Mouse (Mus musculus): Measurements from ENCODE around the gene Tssk6. TPM values are rescaled to one million over a fixed set of nuclear protein-coding genes. Genes with fewer than 3 reads are reported as not detected.

The Tssk6 gene
- polyA plus RNA-seq, 1 experiment from 2014 or later: 5.1 TPM

DNA sequence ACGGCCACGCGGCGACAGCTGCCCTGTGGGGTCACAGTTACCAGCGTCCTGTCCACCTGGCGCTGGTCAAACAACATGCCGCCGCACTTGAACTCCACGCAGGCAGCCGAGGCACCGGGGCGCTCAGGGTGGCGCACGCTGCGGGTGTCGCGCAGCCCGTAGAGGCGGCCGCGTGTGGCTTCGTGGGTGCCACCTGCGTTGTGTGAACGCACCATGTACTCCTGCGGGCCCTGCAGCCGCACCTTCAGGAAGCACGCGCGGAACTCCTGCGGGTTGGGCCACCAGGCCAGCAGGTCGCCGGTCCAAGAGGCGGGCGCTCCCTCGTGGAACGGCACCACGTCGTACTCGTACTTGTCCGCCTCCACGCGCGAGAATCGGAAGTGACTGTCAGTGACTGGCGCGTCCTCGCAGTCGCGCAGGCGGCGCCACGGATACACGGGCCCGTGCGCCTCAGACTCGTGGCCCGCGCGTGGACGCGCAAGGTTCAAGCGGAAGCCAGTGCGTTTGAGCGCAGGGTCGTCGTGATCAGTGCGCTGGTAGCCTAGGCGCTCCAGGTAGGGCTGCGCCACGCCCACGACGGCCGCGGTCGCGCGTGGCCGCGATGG lies 20.6 kb upstream of the Tssk6 start:
- ATAC-seq (ENCODE audit: low FRiP score, low TSS enrichment): no peak; the same call in 1 of the 2 replicates
- DNase-seq: peak; percentile 30
- H3K9me3 ChIP-seq (ENCODE audit: control insufficient read depth, low read length): no peaks in the 10 kb centered on the region
- no peaks in the 10 kb centered on the region for H3K36me3 ChIP-seq (ENCODE audit: control insufficient read depth, insufficient read depth, low read length)
- H3K9ac ChIP-seq (replicated peaks; ENCODE audit: low read length): no peak overlapping the region; the same call in 1 of the 2 replicates
- peak overlapping the region; percentile 38 for H3K4me3 ChIP-seq (replicated peaks; ENCODE audit: low read depth, low read length)
- 18% methylated on average over 79 of the region's 79 CpGs for WGBS
- no peaks in the 10 kb centered on the region for H3K4me1 ChIP-seq (ENCODE audit: control insufficient read depth, insufficient read depth, low read length)
- H3K4me2 ChIP-seq (ENCODE audit: low read length): peak overlapping the region; percentile 53
- no peak overlapping the region for H3K27ac ChIP-seq (replicated peaks; ENCODE audit: low read depth, low read length)
- H3K27me3 ChIP-seq (ENCODE audit: control insufficient read depth, insufficient read depth, low read length): peaks cover 74% of the 10 kb centered on the region

DNA sequence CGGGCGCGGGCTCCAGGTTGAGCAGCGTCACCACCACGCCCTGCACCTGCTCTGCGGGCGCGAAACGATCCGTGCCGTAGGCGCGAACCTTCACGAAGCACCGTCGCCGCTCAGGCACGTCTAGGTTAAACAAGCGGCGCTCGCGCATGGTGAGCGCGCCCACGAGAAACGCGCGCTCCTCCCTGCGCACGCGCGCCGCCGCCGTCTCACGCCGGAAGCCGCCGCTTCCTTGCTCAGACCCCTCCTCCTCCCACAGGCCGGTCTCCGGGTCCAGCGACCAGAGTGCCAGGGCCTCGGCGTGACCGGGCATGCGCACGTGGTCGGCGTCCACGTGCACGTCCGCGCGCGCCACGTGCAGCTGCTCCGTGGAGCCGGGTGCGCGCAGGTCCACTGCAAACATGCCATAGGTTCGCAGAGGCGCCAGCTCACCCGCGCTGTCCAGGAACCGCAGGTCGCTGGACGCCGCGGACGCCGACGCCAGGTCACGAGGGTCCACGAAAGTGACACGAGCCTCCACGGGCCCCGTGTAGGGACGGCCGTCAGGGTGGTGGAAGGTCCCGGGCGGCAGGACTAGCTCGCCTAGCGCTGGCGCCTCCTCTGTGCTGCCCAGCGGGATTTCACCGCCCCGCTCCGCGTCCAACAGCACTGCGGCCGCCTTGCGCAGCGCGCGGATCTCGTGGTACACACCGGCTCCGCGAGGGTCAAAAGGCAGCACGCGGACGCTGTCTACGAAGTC lies 19.8 kb upstream of the Tssk6 start:
- ATAC-seq (ENCODE audit: low FRiP score, low TSS enrichment) (peak; percentile 59), DNase-seq (peak; percentile 87)
- Histone ChIP-seq H3K4me3 (replicated peaks; ENCODE audit: low read depth, low read length) (peak overlapping the region; percentile 38), H3K4me2 (ENCODE audit: low read length) (peak overlapping the region; percentile 53), H3K9ac (replicated peaks; ENCODE audit: low read length) (no peak overlapping the region; the same call in 1 of the 2 replicates), H3K9me3 (ENCODE audit: control insufficient read depth, low read length) (no peaks in the 10 kb centered on the region), H3K27me3 (ENCODE audit: control insufficient read depth, insufficient read depth, low read length) (peaks cover 82% of the 10 kb centered on the region), H3K36me3 (ENCODE audit: control insufficient read depth, insufficient read depth, low read length) (no peaks in the 10 kb centered on the region), H3K27ac (replicated peaks; ENCODE audit: low read depth, low read length) (no peak overlapping the region), H3K4me1 (ENCODE audit: control insufficient read depth, insufficient read depth, low read length) (no peaks in the 10 kb centered on the region)
- 6% methylated on average over 103 of the region's 103 CpGs for WGBS

DNA sequence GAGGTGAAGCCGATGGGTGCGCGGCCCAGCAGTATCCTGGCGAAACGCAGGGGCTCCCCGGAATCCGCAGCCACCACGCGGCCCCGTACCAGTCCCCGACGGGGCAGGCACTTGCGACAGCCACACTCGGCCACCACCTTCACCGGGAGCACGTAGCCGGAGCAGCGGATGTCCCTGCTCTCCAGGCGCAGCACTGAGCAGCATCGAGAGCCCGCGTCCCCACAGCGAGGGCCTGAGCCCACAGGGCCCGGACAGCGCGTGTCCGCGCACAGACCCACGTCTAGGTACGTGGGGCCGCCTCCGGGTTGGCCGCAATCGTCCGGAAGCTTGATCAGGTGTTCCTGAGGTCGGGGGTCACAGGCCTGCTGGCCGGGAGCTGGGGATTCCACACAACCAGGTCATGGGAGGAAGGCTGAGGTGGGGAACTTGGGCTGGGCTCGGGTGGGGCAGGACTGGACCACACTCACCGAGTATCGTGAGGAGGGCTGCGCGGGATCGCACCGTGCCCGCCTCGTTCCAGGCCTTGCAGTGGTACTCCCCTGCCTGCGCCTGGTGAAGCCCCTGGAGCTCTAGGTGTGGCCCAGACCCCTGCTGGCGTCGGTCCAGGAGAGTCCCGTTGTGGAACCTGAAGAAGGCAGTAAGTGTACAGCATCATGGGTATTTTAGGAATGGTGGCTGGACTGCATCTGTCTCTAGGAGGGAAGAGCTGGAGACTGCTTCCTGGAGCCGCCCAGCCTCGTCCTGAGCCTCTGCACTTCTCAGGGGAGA lies 19.0 kb upstream of the Tssk6 start:
- H3K4me2 ChIP-seq (ENCODE audit: low read length): peak overlapping the region; percentile 53

DNA sequence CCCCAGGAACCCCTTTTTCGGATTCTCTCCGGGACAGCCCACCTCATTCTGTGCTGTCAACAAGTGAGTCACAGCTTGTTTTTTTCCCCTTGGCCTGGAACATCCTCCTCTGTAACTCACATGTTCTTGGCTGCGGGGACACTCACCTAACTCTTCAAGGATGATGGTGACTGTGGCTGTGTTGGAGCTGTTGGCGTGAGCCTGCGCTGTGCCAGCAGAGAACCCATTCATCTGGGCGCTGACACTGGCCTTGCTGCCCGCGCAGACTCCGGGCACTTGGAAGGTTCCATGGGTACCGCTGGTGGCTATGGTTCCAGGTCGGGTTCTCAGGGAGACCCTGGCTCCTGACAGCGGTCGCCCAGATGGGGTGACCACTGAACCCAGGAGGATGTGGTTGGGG lies 17.8 kb upstream of the Tssk6 start:
- Histone ChIP-seq H3K9me3 (ENCODE audit: control insufficient read depth, low read length) (no peaks in the 10 kb centered on the region), H3K9ac (replicated peaks; ENCODE audit: low read length) (no peak overlapping the region), H3K4me1 (ENCODE audit: control insufficient read depth, insufficient read depth, low read length) (peaks cover 12% of the 10 kb centered on the region; the same call in 1 of the 2 replicates), H3K4me3 (replicated peaks; ENCODE audit: low read depth, low read length) (no peak overlapping the region), H3K4me2 (ENCODE audit: low read length) (no peak overlapping the region), H3K27ac (replicated peaks; ENCODE audit: low read depth, low read length) (no peak overlapping the region), H3K36me3 (ENCODE audit: control insufficient read depth, insufficient read depth, low read length) (no peaks in the 10 kb centered on the region), H3K27me3 (ENCODE audit: control insufficient read depth, insufficient read depth, low read length) (peaks cover 100% of the 10 kb centered on the region)
- DNase-seq: no peak
- no peak for ATAC-seq (ENCODE audit: low FRiP score, low TSS enrichment)
- WGBS: 59% methylated on average over 13 of the region's 13 CpGs

More for the DNA sequence above, 19.0 kb upstream of the Tssk6 start:
- H3K27ac ChIP-seq (replicated peaks; ENCODE audit: low read depth, low read length): no peak overlapping the region
- H3K27me3 ChIP-seq (ENCODE audit: control insufficient read depth, insufficient read depth, low read length): peaks cover 90% of the 10 kb centered on the region
- WGBS: 14% methylated on average over 52 of the region's 52 CpGs
- peak overlapping the region; percentile 38 for H3K4me3 ChIP-seq (replicated peaks; ENCODE audit: low read depth, low read length)
- no peaks in the 10 kb centered on the region for H3K36me3 ChIP-seq (ENCODE audit: control insufficient read depth, insufficient read depth, low read length)
- DNase-seq (no peak), ATAC-seq (ENCODE audit: low FRiP score, low TSS enrichment) (no peak)
- H3K9me3 ChIP-seq (ENCODE audit: control insufficient read depth, low read length): no peaks in the 10 kb centered on the region
- peaks cover 7% of the 10 kb centered on the region; the same call in 1 of the 2 replicates for H3K4me1 ChIP-seq (ENCODE audit: control insufficient read depth, insufficient read depth, low read length)
- no peak overlapping the region for H3K9ac ChIP-seq (replicated peaks; ENCODE audit: low read length)

DNA sequence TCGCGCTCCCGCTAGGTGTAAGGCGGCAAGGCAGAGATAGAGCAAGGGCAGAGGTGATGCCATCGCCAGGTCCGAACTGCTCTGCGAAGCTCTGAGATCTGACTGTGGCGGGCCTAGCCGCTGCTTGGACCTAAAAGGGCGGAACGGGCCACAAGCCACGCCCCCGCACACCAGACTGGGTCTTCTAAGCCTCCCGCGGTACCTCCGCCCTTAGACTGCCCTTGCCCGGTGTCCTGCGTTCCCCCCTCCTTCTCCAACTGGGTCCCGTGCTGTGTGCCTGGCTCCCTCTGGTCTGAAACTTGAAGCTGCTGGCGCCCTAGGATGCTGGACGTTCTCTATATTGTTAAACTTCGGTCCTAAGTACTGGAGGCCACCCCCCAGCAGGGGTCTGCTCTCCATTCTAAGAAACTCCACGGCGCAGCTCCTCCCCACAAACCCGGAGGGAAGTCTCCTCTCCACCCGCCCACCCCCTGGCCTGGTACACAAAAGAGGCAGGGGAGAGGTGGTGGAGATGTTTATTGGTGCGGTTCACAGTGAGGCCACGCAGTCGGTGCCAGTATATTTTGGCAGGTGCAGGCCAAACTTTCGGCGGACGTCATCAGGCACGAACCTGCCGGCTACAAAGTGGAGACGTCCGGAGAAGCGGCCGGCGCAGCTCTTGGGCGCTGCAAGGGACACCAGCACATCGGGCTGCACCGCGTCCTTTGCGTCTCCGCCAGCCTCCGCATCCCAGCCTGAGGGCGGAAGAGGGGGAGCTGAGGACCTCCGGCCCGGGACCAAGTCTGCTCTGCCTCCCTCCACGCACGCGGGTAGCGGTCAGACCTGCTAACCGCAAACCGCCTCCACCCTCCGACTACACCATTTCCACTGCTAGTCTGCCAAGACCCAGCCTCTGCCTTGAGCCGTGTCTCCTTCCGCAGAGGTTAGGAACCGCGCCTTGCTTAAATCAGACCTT lies 14.4 kb upstream of the Tssk6 start, which contains the start of gene Cilp2:
Cilp2 (minus strand) TSS at position 399 of the 955 bp plus-strand sequence.
- Histone ChIP-seq H3K27ac (replicated peaks; ENCODE audit: low read depth, low read length) (no peak within 1 kb of the TSS), H3K9me3 (ENCODE audit: control insufficient read depth, low read length) (no peaks in the 10 kb centered on the region), H3K36me3 (ENCODE audit: control insufficient read depth, insufficient read depth, low read length) (0 out of 2 replicates have a peak, but pooled peaks cover under 1% of the 10 kb centered on the region), H3K4me3 (replicated peaks; ENCODE audit: low read depth, low read length) (peak within 1 kb of the TSS; percentile 22), H3K4me2 (ENCODE audit: low read length) (peak within 1 kb of the TSS; percentile 40), H3K4me1 (ENCODE audit: control insufficient read depth, insufficient read depth, low read length) (peaks cover 21% of the 10 kb centered on the region; the same call in 1 of the 2 replicates), H3K27me3 (ENCODE audit: control insufficient read depth, insufficient read depth, low read length) (peaks cover 83% of the 10 kb centered on the region), H3K9ac (replicated peaks; ENCODE audit: low read length) (peak within 1 kb of the TSS; percentile 3; the same call in 1 of the 2 replicates)
- under 1% methylated on average over 60 of the region's 60 CpGs for WGBS
- DNase-seq (peak; percentile 50), ATAC-seq (ENCODE audit: low FRiP score, low TSS enrichment) (no peak)

DNA sequence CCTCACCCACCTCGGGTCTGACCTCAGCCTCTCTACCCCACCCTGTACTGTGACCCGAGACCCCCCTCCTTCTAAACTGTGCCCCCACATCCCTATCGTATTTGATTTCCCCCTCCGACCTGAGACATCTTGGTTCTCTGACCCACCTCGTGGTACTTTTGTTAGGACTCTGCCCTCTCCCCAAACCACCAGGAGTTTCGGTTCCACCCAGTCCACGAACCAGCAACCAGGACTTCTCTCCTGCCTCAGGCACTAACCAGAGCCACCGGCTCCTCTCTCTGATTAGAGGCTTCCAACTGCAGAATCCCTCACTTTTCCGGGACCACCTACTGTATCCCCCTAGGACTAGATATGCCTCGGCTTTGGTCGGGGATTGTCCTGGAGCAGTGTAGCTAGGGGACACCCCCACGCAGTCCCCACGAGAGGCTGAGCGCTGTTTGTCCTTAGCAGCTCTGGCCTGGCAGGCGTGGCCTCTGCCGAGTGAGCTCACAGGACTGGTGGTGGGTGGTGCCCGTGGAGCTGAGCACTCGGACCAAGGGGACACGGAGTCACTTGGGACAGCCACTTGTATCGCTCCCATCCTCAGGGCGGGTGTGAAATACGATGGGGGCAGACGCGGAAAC lies 13.6 kb upstream of the Tssk6 start:
- Histone ChIP-seq H3K27ac (replicated peaks; ENCODE audit: low read depth, low read length) (no peak overlapping the region), H3K36me3 (ENCODE audit: control insufficient read depth, insufficient read depth, low read length) (peaks cover 7% of the 10 kb centered on the region; the same call in 1 of the 2 replicates), H3K9me3 (ENCODE audit: control insufficient read depth, low read length) (no peaks in the 10 kb centered on the region), H3K27me3 (ENCODE audit: control insufficient read depth, insufficient read depth, low read length) (peaks cover 75% of the 10 kb centered on the region), H3K4me3 (replicated peaks; ENCODE audit: low read depth, low read length) (peak overlapping the region; percentile 22), H3K9ac (replicated peaks; ENCODE audit: low read length) (0 out of 2 replicates have a peak overlapping the region, but pooled peaks have one; percentile 3), H3K4me2 (ENCODE audit: low read length) (peak overlapping the region; percentile 40), H3K4me1 (ENCODE audit: control insufficient read depth, insufficient read depth, low read length) (peaks cover 21% of the 10 kb centered on the region; the same call in 1 of the 2 replicates)
- no peak; the same call in 1 of the 2 replicates for ATAC-seq (ENCODE audit: low FRiP score, low TSS enrichment)
- DNase-seq: no peak
- WGBS: 5% methylated on average over 24 of the region's 24 CpGs

DNA sequence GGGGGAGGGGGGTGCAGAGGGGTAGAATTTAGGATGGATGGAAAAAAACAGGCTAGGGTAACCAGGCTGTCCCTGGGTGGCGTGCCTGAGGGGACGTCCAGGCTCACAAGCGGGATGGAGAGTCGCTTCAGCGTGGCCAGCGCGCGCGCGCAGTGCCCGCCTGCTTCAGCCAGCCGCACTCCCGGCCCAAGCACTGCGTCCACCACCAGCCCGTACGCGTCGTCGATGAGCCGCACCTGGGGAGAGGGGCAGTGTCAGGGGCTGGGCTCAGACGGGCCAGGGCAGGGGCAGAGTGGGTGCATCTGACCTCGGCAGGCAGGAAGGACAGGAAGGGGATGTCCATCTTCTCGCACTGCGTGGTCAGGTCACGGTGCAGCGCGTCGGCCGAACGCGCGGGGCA lies 13.1 kb upstream of the Tssk6 start:
- H3K9ac ChIP-seq (replicated peaks; ENCODE audit: low read length): no peak overlapping the region
- peak overlapping the region; percentile 22 for H3K4me3 ChIP-seq (replicated peaks; ENCODE audit: low read depth, low read length)
- DNase-seq: peak; percentile 54
- H3K36me3 ChIP-seq (ENCODE audit: control insufficient read depth, insufficient read depth, low read length): peaks cover 12% of the 10 kb centered on the region; the same call in 1 of the 2 replicates
- no peaks in the 10 kb centered on the region for H3K9me3 ChIP-seq (ENCODE audit: control insufficient read depth, low read length)
- H3K27ac ChIP-seq (replicated peaks; ENCODE audit: low read depth, low read length): no peak overlapping the region
- peaks cover 24% of the 10 kb centered on the region; the same call in 1 of the 2 replicates for H3K4me1 ChIP-seq (ENCODE audit: control insufficient read depth, insufficient read depth, low read length)
- WGBS: 4% methylated on average over 32 of the region's 32 CpGs
- no peak for ATAC-seq (ENCODE audit: low FRiP score, low TSS enrichment)
- peaks cover 70% of the 10 kb centered on the region for H3K27me3 ChIP-seq (ENCODE audit: control insufficient read depth, insufficient read depth, low read length)
- peak overlapping the region; percentile 35 for H3K4me2 ChIP-seq (ENCODE audit: low read length)

Measured in midbrain, embryonic 14.5 days (tissue).